Mouse (Mus musculus): Measurements from ENCODE around the gene Zfp791. TPM values are rescaled to one million over a fixed set of nuclear protein-coding genes. Genes with fewer than 3 reads are reported as not detected.
A peak's percentile ranks its signal among the peaks of the same experiment; 100 is the strongest.

Zfp791 gene
- polyA plus RNA-seq, 1 experiment = 0.01 TPM

- peaks cover 76% of the 10 kb centered on the region for H3K4me1 ChIP-seq (ENCODE audit: control insufficient read depth)
- no peak overlapping the region for H3K4me3 ChIP-seq (replicated peaks)
- no peaks in the 10 kb centered on the region for H3K9me3 ChIP-seq (ENCODE audit: control insufficient read depth, low read length)
- H3K27me3 ChIP-seq (ENCODE audit: control insufficient read depth) = no peaks in the 10 kb centered on the region
- TF ChIP-seq TAL1 (IDR thresholded peaks at IDR 0.05; ENCODE audit: low read length) (no peak), GATA1 (IDR thresholded peaks at IDR 0.05; ENCODE audit: low read length) (no peak)
- peaks cover 60% of the 10 kb centered on the region for H3K36me3 ChIP-seq (ENCODE audit: control insufficient read depth)
Observed at GRCm38 (mm10) chr8:85076993-85077392, 45.9 kb downstream of the Zfp791 start.

- Histone ChIP-seq H3K36me3 (ENCODE audit: control insufficient read depth) (peaks cover 60% of the 10 kb centered on the region), H3K4me1 (ENCODE audit: control insufficient read depth) (peaks cover 73% of the 10 kb centered on the region), H3K4me3 (replicated peaks) (peak overlapping the region; percentile 31), H3K9me3 (ENCODE audit: control insufficient read depth, low read length) (no peaks in the 10 kb centered on the region), H3K27me3 (ENCODE audit: control insufficient read depth) (no peaks in the 10 kb centered on the region)
- peak; percentile 68 for TF ChIP-seq TAL1 (IDR thresholded peaks at IDR 0.05; ENCODE audit: low read length)
- TF ChIP-seq GATA1 (IDR thresholded peaks at IDR 0.05; ENCODE audit: low read length) = peak; percentile 32; the same call in 1 of the 2 replicates
Observed at GRCm38 (mm10) chr8:85076001-85076400, 46.9 kb downstream of the Zfp791 start.

GRCm38 (mm10) chr8:85074617-85075016 is 48.3 kb downstream of the Zfp791 start:
- Histone ChIP-seq H3K9me3 (ENCODE audit: control insufficient read depth, low read length) (no peaks in the 10 kb centered on the region), H3K27me3 (ENCODE audit: control insufficient read depth) (no peaks in the 10 kb centered on the region), H3K4me3 (replicated peaks) (no peak overlapping the region), H3K36me3 (ENCODE audit: control insufficient read depth) (peaks cover 63% of the 10 kb centered on the region), H3K4me1 (ENCODE audit: control insufficient read depth) (peaks cover 70% of the 10 kb centered on the region)
- TF ChIP-seq GATA1 (IDR thresholded peaks at IDR 0.05; ENCODE audit: low read length) (no peak), TAL1 (IDR thresholded peaks at IDR 0.05; ENCODE audit: low read length) (no peak)

- H3K9me3 ChIP-seq (ENCODE audit: control insufficient read depth, low read length) = no peaks in the 10 kb centered on the region
- H3K4me1 ChIP-seq (ENCODE audit: control insufficient read depth) = peaks cover 66% of the 10 kb centered on the region
- TF ChIP-seq GATA1 (IDR thresholded peaks at IDR 0.05; ENCODE audit: low read length) (no peak), TAL1 (IDR thresholded peaks at IDR 0.05; ENCODE audit: low read length) (no peak)
- no peak overlapping the region for H3K4me3 ChIP-seq (replicated peaks)
- no peaks in the 10 kb centered on the region for H3K27me3 ChIP-seq (ENCODE audit: control insufficient read depth)
- H3K36me3 ChIP-seq (ENCODE audit: control insufficient read depth) = peaks cover 59% of the 10 kb centered on the region
Observed at GRCm38 (mm10) chr8:85074167-85074566, 48.7 kb downstream of the Zfp791 start.

GRCm38 (mm10) chr8:85073041-85073612 is 49.8 kb downstream of the Zfp791 start:
- H3K9me3 ChIP-seq (ENCODE audit: control insufficient read depth, low read length) = no peaks in the 10 kb centered on the region
- peaks cover 49% of the 10 kb centered on the region for H3K36me3 ChIP-seq (ENCODE audit: control insufficient read depth)
- TF ChIP-seq TAL1 (IDR thresholded peaks at IDR 0.05; ENCODE audit: low read length) (no peak), GATA1 (IDR thresholded peaks at IDR 0.05; ENCODE audit: low read length) (no peak)
- H3K27me3 ChIP-seq (ENCODE audit: control insufficient read depth) = no peaks in the 10 kb centered on the region
- peaks cover 59% of the 10 kb centered on the region for H3K4me1 ChIP-seq (ENCODE audit: control insufficient read depth)
- peak overlapping the region; percentile 2 for H3K4me3 ChIP-seq (replicated peaks)

- no peaks in the 10 kb centered on the region for H3K27me3 ChIP-seq (ENCODE audit: control insufficient read depth)
- H3K9me3 ChIP-seq (ENCODE audit: control insufficient read depth, low read length) = no peaks in the 10 kb centered on the region
- no peak for TF ChIP-seq GATA1 (IDR thresholded peaks at IDR 0.05; ENCODE audit: low read length)
- no peak for TF ChIP-seq TAL1 (IDR thresholded peaks at IDR 0.05; ENCODE audit: low read length)
- peaks cover 59% of the 10 kb centered on the region for H3K4me1 ChIP-seq (ENCODE audit: control insufficient read depth)
- peak overlapping the region; percentile 80 for H3K4me3 ChIP-seq (replicated peaks)
- H3K36me3 ChIP-seq (ENCODE audit: control insufficient read depth) = peaks cover 46% of the 10 kb centered on the region
Observed at GRCm38 (mm10) chr8:85072364-85072929, 50.4 kb downstream of the Zfp791 start.

GRCm38 (mm10) chr8:85071514-85072281 is 51.2 kb downstream of the Zfp791 start, which contains the start of gene Dhps:
Gene Dhps, plus strand, starts transcription at chr8:85071757.
- no peaks in the 10 kb centered on the region for H3K9me3 ChIP-seq (ENCODE audit: control insufficient read depth, low read length)
- no peak for TF ChIP-seq TAL1 (IDR thresholded peaks at IDR 0.05; ENCODE audit: low read length)
- TF ChIP-seq GATA1 (IDR thresholded peaks at IDR 0.05; ENCODE audit: low read length) = no peak
- peak within 1 kb of the TSS; percentile 80 for H3K4me3 ChIP-seq (replicated peaks)
- H3K27me3 ChIP-seq (ENCODE audit: control insufficient read depth) = no peaks in the 10 kb centered on the region
- peaks cover 47% of the 10 kb centered on the region for H3K36me3 ChIP-seq (ENCODE audit: control insufficient read depth)
- peaks cover 55% of the 10 kb centered on the region for H3K4me1 ChIP-seq (ENCODE audit: control insufficient read depth)

- Histone ChIP-seq H3K4me1 (ENCODE audit: control insufficient read depth) (peaks cover 49% of the 10 kb centered on the region), H3K4me3 (replicated peaks) (peak overlapping the region; percentile 80), H3K36me3 (ENCODE audit: control insufficient read depth) (peaks cover 45% of the 10 kb centered on the region)
Observed at GRCm38 (mm10) chr8:85071041-85071440, 51.9 kb downstream of the Zfp791 start.

GRCm38 (mm10) chr8:85067982-85068381 is 54.9 kb downstream of the Zfp791 start, which contains the start of gene Gm5741:
Gene Gm5741, minus strand, starts transcription at chr8:85067982.
- Histone ChIP-seq H3K4me1 (ENCODE audit: control insufficient read depth) (peaks cover 19% of the 10 kb centered on the region), H3K36me3 (ENCODE audit: control insufficient read depth) (peaks cover 19% of the 10 kb centered on the region), H3K27me3 (ENCODE audit: control insufficient read depth) (no peaks in the 10 kb centered on the region), H3K4me3 (replicated peaks) (no peak within 1 kb of the TSS), H3K9me3 (ENCODE audit: control insufficient read depth, low read length) (no peaks in the 10 kb centered on the region)
- no peak for TF ChIP-seq GATA1 (IDR thresholded peaks at IDR 0.05; ENCODE audit: low read length)
- no peak for TF ChIP-seq TAL1 (IDR thresholded peaks at IDR 0.05; ENCODE audit: low read length)

More at GRCm38 (mm10) chr8:85071041-85071440, 51.9 kb downstream of the Zfp791 start:
- no peaks in the 10 kb centered on the region for H3K27me3 ChIP-seq (ENCODE audit: control insufficient read depth)
- TF ChIP-seq GATA1 (IDR thresholded peaks at IDR 0.05; ENCODE audit: low read length) = no peak
- TF ChIP-seq TAL1 (IDR thresholded peaks at IDR 0.05; ENCODE audit: low read length) = no peak
- H3K9me3 ChIP-seq (ENCODE audit: control insufficient read depth, low read length) = no peaks in the 10 kb centered on the region
